Mouse (Mus musculus): Measurements from ENCODE around the gene Dlgap4.

DNA sequence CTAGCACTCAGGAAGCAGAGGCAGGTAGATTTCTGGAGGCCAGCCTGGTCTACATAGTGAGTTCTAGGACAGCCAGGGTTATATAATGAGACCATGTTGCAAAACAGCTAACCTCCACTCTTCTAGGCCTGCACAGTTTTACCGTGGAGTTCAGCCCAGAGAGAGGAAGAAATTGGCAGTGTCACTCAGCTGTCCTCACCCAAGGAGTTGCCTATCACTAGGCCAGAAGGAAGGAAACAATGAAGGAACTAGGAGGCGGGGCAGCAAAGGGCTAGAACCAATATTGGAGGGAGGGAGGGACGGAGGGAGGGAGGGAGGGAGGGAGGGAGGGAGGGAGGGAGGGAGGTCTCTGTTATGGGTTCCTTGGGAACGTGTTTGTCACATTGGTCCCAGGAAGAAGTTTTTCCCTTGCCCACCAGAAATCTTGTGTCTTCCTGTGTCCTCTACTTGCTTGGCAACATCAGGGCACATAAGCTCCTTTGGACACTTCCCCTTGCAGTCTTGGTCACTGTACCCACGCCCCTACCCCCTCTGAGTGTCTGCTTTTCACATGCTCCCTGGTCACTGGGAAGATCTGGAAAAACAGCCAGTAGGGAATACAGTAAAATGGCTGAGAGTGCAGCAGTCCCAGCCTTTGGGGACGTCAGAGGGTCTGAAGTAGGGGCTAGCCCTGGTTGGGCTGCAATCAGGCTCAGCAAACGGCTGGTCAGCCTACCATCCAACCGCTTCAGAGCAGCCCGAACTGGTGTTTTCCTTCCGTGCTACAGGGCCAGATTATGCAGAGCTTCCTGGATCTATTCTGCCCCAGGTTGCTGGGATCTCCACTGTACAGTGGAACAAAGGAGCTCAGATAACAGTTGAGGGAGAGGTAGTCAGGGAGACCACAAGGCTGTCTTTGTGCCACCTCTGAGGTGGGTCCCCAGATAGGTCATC lies 116.3 kb downstream of the Dlgap4 start:
- TF ChIP-seq ZNF384 (IDR thresholded peaks at IDR 0.05; ENCODE audit: low read depth, low read length) (no peak), MYC (IDR thresholded peaks at IDR 0.05; ENCODE audit: low read depth, low read length) (no peak), ELF1 (IDR thresholded peaks at IDR 0.05; ENCODE audit: low read depth, low read length) (no peak)
